Mouse (Mus musculus) forebrain, embryonic 15.5 days (tissue): ENCODE data around the gene Ankrd13c. TPM values are rescaled to one million over a fixed set of nuclear protein-coding genes. Genes with fewer than 3 reads are reported as not detected.

Experiments
- ATAC-seq: fragments of 200-750 bp; cut with Nextera tagmentation; replicated peaks from 2 replicates; pipeline ENCODE4 v1.8.0; 2017; ENCODE audit warnings: mild to moderate bottlenecking, moderate TSS enrichment, moderate library complexity
- H3K27ac ChIP-seq: fragments of 300-500 bp; sonication (generic); replicated peaks from 2 replicates; pipeline ENCODE4 v1.5.1; 2015; ENCODE audit warnings: mild to moderate bottlenecking, inconsistent platforms
- H3K27me3 ChIP-seq: fragments of 300-500 bp; sonication (generic); 2 replicates; pipeline ENCODE4 v1.6.1; 2015; ENCODE audit warnings: inconsistent platforms
- H3K36me3 ChIP-seq: fragments of 300-500 bp; sonication (generic); 2 replicates; pipeline ENCODE4 v1.6.1; 2015; ENCODE audit warnings: mild to moderate bottlenecking, inconsistent platforms
- H3K4me1 ChIP-seq: fragments of 300-500 bp; sonication (generic); 2 replicates; pipeline ENCODE4 v1.6.1; 2015; ENCODE audit warnings: inconsistent platforms
- H3K4me2 ChIP-seq: fragments of 300-500 bp; sonication (generic); replicated peaks from 2 replicates; pipeline ENCODE4 v1.6.1; 2015; ENCODE audit warnings: mild to moderate bottlenecking, inconsistent platforms
- H3K4me3 ChIP-seq: fragments of 300-500 bp; sonication (generic); 2 replicates; pipeline ENCODE4 v1.5.1; 2015; ENCODE audit warnings: mild to moderate bottlenecking, inconsistent platforms
- H3K9ac ChIP-seq: fragments of 300-500 bp; sonication (generic); replicated peaks from 2 replicates; pipeline ENCODE4 v1.6.1; 2015; ENCODE audit warnings: mild to moderate bottlenecking, inconsistent platforms
- H3K9me3 ChIP-seq: fragments of 300-500 bp; sonication (generic); 2 replicates; pipeline ENCODE4 v1.6.1; 2016; ENCODE audit warnings: inconsistent platforms
- WGBS: fragments of 180-500 bp; shearing (Covaris S2); methylation state at CpG from one replicate; pipeline ENCODE4 v1.1.7; 2015; ENCODE audit warnings: mixed read lengths; 5-methylcytosine and 5-hydroxymethylcytosine counted together
- polyA plus RNA-seq: library from polyadenylated mRNA; unstranded; fragments of >200 nt; fragmentation: Nextera tagmentation; extraction: Ambion mirVana; gene quantifications from 2 replicates; pipeline ENCODE4 v1.2.1, GENCODE M21; 2015

The Ankrd13c gene
- polyA plus RNA-seq, 1 experiment from 2014 or later = 24.6 TPM

DNA sequence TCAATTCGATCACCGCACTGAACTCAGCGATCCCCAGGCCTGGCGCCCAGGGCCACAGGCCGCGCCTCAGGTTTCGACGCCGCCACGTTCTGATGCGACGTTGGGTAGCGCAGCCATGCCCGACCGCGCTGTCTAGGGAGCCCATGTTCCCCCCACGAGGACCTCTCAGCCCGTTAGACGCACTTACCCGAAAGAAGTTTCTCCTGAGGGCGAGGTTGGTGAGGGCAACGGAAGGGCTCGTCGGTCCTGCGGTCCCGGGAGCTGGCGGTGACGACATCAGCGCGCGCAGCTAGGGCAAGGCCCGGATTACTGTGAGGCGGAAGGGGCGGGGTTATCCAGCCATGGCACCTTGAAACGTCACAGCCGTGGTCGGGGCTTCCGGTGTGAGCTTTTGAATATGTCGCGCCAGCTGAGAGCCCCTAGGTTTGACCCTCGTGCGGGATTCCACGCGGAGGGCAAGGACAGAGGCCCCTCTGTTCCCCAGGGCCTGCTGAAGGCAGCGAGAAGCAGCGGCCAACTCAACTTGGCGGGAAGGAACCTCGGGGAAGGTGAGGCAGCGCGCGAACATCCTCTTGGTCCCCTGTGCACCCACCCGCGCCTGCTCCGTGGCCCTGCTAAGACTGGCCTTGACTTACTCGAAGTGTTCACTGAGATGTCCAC, 89.4 kb downstream of the Ankrd13c start, which contains the start of the genes Srsf11 and Lrrc40:
TSS of gene Srsf11 (minus strand) at position 311 of the 660 bp plus-strand sequence.
TSS of gene Lrrc40 (plus strand) at position 334 of the 660 bp plus-strand sequence.
- Histone ChIP-seq H3K9me3 (no peaks in the 10 kb centered on the region), H3K27ac (peak within 1 kb of the TSS; percentile 77), H3K27me3 (no peaks in the 10 kb centered on the region), H3K36me3 (no peaks in the 10 kb centered on the region), H3K4me3 (peak within 1 kb of the TSS; percentile 85), H3K4me1 (peaks cover 30% of the 10 kb centered on the region), H3K4me2 (peak within 1 kb of the TSS; percentile 71), H3K9ac (peak within 1 kb of the TSS; percentile 87)
- WGBS = under 1% methylated on average over 55 of the region's 55 CpGs
- peak; percentile 96 for ATAC-seq

DNA sequence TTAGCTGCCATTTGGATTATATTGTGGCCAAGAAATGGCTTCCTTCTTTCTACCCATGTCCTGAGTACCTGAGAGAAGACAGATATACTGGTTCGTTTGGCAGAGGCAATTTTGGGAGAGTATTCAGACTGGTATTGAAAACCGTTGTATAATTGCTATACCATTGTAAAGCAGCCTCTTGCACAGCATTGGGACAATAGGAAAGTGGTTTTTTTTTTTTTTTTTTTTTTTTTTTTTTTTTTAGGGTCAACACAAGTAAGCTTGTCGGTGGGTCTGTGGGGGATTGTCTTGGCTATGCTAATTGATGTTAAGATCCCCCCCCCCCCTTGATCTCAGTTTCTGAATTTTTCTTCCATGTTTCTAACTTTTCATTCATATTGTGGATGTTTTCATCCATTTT, 91.1 kb downstream of the Ankrd13c start:
- Histone ChIP-seq H3K4me1 (peaks cover 21% of the 10 kb centered on the region), H3K27me3 (no peaks in the 10 kb centered on the region), H3K4me2 (peak overlapping the region; percentile 71; the same call in 1 of the 2 replicates), H3K4me3 (no peak overlapping the region), H3K27ac (no peak overlapping the region), H3K36me3 (no peaks in the 10 kb centered on the region), H3K9ac (no peak overlapping the region), H3K9me3 (no peaks in the 10 kb centered on the region)
- ATAC-seq = no peak
- 82% methylated on average over 3 of the region's 3 CpGs for WGBS

DNA sequence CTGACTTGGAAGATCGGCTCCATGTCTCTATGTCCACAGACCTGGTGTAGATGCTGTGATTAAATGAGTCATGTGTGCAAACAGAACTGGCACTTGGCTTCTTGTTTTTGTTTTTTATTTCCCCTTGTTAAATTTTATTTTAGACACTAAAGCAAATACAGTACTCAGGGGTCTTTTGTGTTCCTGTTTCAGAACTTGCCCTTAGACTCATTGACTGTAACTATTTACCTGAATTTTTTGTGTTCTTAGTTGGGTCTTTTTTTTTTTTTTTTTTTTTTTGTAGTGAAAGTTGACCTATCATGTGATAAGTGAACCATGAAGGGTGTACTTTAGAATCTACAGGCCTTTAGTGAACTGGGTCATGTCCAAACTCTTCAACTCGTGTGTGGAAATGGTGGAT, 93.7 kb downstream of the Ankrd13c start:
- WGBS = 87% methylated on average over 2 of the region's 2 CpGs
- no peak overlapping the region for H3K4me2 ChIP-seq
- no peak for ATAC-seq
- no peak overlapping the region for H3K4me3 ChIP-seq
- peaks cover 9% of the 10 kb centered on the region for H3K4me1 ChIP-seq
- H3K27ac ChIP-seq = no peak overlapping the region
- peaks cover 4% of the 10 kb centered on the region; the same call in 1 of the 2 replicates for H3K36me3 ChIP-seq
- no peaks in the 10 kb centered on the region for H3K9me3 ChIP-seq
- no peaks in the 10 kb centered on the region for H3K27me3 ChIP-seq
- H3K9ac ChIP-seq = no peak overlapping the region

DNA sequence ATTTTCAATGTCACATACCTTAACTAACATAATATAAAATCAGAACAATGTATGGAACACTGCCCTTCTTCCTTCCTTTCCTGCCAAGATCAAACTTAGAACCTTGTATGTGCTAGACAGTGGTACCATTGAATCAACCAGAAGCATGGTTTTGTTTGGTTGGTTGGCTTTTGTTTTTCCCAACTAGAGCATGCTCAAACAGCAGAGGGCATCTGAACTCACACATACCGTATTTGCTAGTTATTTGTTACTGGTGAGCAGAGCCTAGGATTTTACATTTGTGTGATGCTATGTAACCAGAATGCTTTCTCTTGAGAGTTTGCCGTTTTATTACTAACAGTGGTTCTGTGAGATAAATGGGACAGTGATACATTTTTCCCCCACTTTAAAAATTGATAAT, 102.5 kb downstream of the Ankrd13c start:
- WGBS = 82% methylated on average over 2 of the region's 2 CpGs

More for the DNA sequence above, 102.5 kb downstream of the Ankrd13c start:
- no peak for ATAC-seq
- no peaks in the 10 kb centered on the region for H3K9me3 ChIP-seq
- H3K27me3 ChIP-seq = no peaks in the 10 kb centered on the region
- H3K4me2 ChIP-seq = no peak overlapping the region
- H3K27ac ChIP-seq = no peak overlapping the region
- no peak overlapping the region for H3K4me3 ChIP-seq
- no peaks in the 10 kb centered on the region for H3K4me1 ChIP-seq
- H3K9ac ChIP-seq = no peak overlapping the region
- H3K36me3 ChIP-seq = peaks cover 20% of the 10 kb centered on the region

Other genes starting within 250 kb of the Ankrd13c start
- 3.5 and 3.7 TPM in 2 replicates for gene Cth, start 22.2 kb upstream of the Ankrd13c start, polyA plus RNA-seq
- gene Srsf11, start 89.4 kb downstream of the Ankrd13c start, polyA plus RNA-seq = 301 and 315 TPM in 2 replicates
- 59.9 and 65.2 TPM in 2 replicates for gene Lrrc40, start 89.4 kb downstream of the Ankrd13c start, polyA plus RNA-seq